Mouse (Mus musculus): ENCODE data around the gene Vegfd.

- TF ChIP-seq MYOG (IDR thresholded peaks at IDR 0.05; ENCODE audit: control insufficient read depth in 1 of 3, insufficient read depth in 1 of 3, insufficient read length in 2 of 3, low read depth in 2 of 3) = no peak
- TF ChIP-seq POLR2A (IDR thresholded peaks at IDR 0.05; ENCODE audit: insufficient read length, low read depth) = no peak
- TF ChIP-seq MAX (IDR thresholded peaks at IDR 0.05; ENCODE audit: low read depth) = no peak
- no peak for TF ChIP-seq USF1 (IDR thresholded peaks at IDR 0.05; ENCODE audit: low read depth)
- no peak for TF ChIP-seq POLR2AphosphoS2 (IDR thresholded peaks at IDR 0.05; ENCODE audit: insufficient read length, low read depth)
- no peak for TF ChIP-seq SRF (IDR thresholded peaks at IDR 0.05; ENCODE audit: control insufficient read depth, insufficient read length, low read depth)
- TF ChIP-seq E2F4 (IDR thresholded peaks at IDR 0.05; ENCODE audit: insufficient read depth) = no peak
- no peak for TF ChIP-seq MYOD1 (IDR thresholded peaks at IDR 0.05; ENCODE audit: control insufficient read depth in 1 of 3, insufficient read length in 2 of 3, low read depth in 2 of 3)
- TF ChIP-seq TCF12 (IDR thresholded peaks at IDR 0.05; ENCODE audit: insufficient read depth, poor library complexity, severe bottlenecking) = no peak
- TF ChIP-seq REST (IDR thresholded peaks at IDR 0.05; ENCODE audit: insufficient read depth, insufficient read length) = no peak
- no peak for TF ChIP-seq CEBPB (IDR thresholded peaks at IDR 0.05; ENCODE audit: insufficient read depth, poor library complexity, severe bottlenecking)
These were observed 72.4 kb downstream of the Vegfd start for GRCm38 (mm10) chrX:164445601-164446000.
